Mouse (Mus musculus) neural tube, embryonic 10.5 days (tissue): ENCODE measurements around the gene Wbp1.
A peak's percentile ranks its signal among the peaks of the same experiment; 100 is the strongest.
"Not testable (repeated sequence)": the region's sequence is repeated elsewhere in the genome, so short reads cannot be mapped to it uniquely, and the experiment has no call there.

Experiments used
- DNase-seq: peaks from one replicate; pipeline ENCODE4 v3.0.0-alpha.2; 2017; ENCODE audit warnings: low spot score; ENCODE audit errors: extremely low spot score

Gene Wbp1

DNA sequence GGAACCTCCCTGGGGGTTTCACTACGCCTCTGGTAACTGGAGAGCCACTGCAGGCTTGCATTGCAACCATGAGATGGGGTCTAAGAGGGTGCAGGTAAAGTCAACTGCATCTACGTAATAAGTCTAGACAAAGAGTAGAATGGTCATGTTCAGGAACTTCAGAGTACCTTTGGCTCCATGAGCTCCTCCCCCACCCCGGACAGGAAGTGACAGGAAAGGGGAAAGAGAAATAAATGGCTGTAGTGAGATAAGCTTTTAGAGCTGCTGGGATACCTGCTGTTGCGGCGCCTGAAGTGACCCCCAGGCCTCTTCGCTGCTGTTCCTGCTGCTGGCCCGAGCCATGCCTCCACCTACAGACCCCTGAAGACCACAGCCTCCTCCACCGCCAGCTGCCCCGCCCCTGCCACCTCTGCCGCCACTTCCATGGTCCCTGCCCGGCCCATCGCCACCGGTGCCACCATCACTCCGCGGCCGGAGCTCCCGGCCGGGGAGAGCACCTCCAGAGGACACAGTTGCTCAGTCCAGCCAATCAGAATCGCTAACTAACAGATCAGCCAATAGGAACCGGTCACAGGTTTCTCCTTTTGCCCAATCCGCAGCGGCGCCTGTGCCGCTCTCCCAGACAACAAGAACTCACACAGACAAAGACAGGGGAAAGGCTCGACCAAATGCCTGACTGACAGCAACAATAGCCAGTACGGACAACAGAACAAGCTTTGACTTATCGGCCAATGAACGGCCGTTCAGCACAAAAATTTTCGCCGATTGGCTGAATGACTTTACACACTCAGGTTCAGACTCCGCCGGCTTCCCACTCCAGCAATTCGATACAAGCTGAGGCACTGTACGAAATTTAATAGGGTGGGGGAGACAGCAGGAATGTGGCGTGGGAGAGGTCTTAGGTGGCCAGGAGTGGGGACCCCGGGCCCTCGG is at the start of gene Wbp1:
Gene Wbp1, minus strand, starts transcription at position 630 of the 933 bp plus-strand sequence.
- peak; percentile 90 for DNase-seq

- DNase-seq, result no peak
These were observed 49.7 kb upstream of the Wbp1 start for GRCm38 (mm10) chr6:83171063-83171462.

DNA sequence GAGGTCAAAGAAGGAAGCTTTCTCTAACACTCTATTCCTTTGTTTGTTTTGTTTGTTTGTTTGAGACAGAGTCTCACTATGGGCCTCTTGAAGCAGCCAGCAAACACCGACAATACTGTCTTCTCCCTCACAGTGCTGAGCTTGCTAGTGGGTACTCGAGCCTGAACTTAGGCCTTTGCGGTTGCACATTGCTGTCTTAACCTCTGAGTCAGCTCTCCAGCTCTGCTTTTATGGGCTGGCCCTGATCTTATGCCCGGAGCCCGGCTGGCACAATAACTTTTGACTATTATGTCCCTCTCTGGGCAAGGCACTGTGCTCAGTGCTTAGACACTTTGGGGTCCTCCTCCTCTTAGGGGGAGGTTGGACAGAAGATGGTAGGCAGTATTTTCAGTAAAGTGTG is 48.5 kb upstream of the Wbp1 start:
- no peak for DNase-seq

DNA sequence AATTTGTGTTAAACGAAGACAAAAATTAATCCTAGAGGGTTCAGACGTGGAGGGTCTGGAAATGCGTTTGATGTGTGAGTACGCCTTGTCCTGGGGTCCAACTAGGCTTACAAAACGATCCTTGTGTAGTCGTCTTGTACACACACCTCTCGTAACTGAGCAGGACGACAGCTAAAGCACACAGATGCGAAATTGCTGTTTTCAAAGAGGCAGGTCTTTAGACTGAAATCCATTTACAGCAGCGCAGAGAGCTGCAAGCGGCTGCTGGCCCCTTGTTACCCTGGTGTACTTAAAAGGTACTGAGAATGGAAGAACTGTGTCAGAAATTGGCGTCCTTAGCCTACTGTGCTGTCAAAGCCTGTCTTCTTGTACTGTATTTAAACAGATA is 44.9 kb upstream of the Wbp1 start:
- no peak for DNase-seq

GRCm38 (mm10) chr6:83165607-83166242 is 44.4 kb upstream of the Wbp1 start, which contains the start of gene Dctn1:
TSS of gene Dctn1 (plus strand) at chr6:83165920.
- DNase-seq, result peak; percentile 96

GRCm38 (mm10) chr6:83165026-83165606 is 43.8 kb upstream of the Wbp1 start:
- DNase-seq, result no peak

GRCm38 (mm10) chr6:83162701-83163100 is 41.3 kb upstream of the Wbp1 start:
- peak; percentile 70 for DNase-seq

DNA sequence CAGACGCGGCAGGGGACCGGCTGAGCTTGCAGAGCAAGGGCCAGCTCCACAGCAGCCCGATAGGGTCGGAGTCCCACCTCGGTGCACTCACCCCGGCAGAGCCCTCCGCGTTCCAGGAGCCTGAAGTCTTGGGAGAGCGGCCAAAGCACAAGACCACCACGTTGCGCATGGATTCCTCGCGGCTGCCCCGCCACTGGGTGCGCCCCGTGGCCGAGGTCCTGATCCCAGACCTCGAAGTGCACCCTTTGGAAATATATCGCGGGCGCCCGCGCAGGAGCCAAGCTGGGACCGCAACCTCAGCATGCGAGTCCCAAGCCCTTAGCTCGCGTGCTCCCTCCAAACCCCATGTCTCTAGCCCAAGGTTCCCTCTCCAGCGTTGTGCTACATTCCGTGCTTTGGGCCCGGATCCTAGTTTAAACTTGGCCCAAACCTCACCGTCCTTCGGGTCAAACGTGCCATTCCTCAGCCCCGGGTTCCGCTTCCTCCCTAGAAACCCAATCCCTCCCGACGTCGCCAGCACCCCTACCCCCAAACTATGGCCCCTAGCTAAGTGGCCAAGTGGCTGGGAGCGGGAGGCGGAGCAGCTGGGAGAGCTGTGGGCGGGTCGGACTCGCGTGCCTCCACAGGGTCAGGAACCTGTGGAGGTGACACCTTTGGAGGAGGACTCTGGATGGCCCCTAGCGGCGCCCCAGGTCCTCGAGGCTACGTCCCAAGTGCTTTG is 40.7 kb upstream of the Wbp1 start:
- peak; percentile 59 for DNase-seq

- no peak for DNase-seq
These were observed 40.1 kb upstream of the Wbp1 start for GRCm38 (mm10) chr6:83161442-83161841.

GRCm38 (mm10) chr6:83159456-83159855 is 38.1 kb upstream of the Wbp1 start:
- DNase-seq, result not testable (repeated sequence)

GRCm38 (mm10) chr6:83156259-83156684 is 34.9 kb upstream of the Wbp1 start, which contains the start of the genes Wdr54 and 1700003E16Rik:
TSS of gene Wdr54 (minus strand) at chr6:83156397.
TSS of gene 1700003E16Rik (plus strand) at chr6:83156404.
- peak; percentile 88 for DNase-seq

DNA sequence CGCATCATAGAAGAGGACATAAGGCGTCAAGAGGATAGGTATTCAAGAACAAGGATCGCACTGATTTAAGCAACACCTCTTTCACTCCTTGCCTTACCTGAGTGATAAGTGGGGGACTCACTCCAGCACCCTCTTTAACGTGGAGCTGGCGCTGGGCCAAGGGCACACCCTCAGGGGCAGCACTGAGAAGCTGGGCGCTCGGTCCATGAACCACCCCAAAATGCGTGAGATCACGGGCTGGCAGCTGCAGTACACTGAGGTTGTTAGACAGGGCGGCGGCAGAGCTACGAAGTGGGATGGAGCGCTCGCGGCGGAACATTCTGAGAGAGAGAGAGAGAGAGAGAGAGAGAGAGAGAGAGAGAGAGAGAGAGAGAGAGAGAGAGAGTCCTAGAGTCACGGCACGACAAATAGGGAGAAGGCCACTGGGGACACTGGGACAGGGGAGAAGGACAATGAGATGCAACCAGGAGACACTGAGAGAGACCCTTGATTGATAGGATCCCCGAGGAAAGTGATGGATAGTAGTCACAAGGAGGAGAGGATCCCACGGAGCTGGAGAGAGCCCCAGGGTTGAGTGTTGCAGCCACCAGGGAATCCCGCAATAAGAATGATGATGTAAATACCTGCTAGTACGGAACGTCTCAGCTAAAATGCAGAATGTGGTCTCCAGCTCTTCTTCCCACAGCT is 34.3 kb upstream of the Wbp1 start:
- DNase-seq, result no peak

- DNase-seq, result no peak
These were observed 32.1 kb upstream of the Wbp1 start for GRCm38 (mm10) chr6:83153485-83153884.

- DNase-seq, result no peak
These were observed 31.7 kb upstream of the Wbp1 start for GRCm38 (mm10) chr6:83153038-83153437.

DNA sequence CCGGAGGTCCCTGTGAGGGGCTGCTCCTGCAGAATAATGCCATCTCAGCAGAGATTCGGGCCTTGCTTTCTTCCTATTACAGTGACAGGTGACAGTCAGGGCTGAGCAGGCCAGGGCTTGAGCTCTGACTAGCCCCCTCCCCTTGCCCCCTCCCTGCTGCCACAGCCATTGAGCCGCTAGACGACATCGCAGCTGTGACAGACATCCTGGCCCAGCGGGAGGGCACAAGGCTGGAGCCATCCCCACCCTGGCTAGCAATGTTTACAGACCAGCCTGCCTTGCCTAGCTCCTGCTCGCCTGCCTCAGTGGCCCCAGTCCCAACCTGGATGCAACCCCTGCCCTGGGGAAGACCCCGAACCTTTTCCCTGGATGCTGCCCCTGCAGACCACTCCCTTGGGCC is 30.4 kb upstream of the Wbp1 start:
- DNase-seq, result no peak

DNA sequence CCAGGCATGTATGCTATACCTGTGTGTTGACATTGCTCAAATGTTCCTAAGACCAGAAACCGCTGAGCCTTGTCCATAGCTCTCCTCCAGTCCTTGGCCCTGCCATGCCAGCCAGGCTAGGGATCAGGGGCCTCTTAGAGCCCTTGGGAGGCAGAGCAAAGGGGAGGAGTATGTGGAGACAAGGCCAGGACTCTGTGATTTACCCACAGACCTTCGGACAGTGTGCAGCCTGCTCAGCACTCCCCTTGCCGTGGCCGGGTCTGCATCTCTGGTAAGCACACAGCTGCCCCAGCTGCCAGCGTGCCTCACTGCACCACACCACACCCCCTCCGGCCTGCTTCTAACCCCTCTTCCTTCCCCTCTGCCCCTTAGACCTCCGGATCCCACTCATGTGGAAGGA is 25.9 kb upstream of the Wbp1 start:
- DNase-seq, result no peak

- DNase-seq, result no peak
These were observed 24.4 kb upstream of the Wbp1 start for GRCm38 (mm10) chr6:83145805-83146204.

DNA sequence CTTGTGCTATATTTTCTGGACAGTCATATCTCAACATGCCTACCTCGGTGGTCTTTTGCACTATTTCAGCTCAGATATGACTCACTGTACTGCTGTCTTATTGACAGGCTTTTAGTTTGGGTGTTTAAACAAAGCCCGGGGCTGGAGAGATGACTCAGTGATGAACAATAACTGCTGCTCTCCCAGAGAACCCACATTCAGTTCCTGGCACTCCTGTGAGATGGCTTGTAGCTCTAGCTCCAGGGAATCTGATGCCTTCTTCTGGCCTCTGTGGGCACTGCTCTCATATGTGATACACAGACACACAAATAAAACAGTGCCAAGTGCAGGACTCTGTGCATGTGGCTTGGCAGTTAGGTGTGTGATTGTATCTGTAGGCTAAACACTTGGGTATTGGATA is 23.9 kb upstream of the Wbp1 start:
- DNase-seq, result no peak

DNA sequence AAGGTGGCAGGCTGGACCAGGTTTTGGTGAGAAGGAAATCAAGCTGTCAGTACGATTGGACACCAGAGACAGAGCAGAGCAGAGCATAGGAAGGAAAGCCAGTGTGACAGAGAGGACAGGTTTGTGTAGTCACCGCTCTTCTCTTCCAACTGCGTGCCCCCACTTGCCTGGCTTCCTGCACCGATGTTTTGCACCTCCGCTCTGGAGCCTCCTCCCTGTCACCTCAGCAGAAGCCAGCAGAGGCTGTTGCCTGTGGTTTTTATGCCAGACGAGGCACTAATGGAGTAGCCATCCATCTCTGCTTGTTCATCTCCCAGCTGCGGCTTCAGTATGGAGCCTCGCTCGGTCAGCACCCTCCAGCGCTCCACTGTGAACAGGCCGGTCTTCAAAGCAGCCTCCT is 21.5 kb upstream of the Wbp1 start:
- DNase-seq, result no peak

DNA sequence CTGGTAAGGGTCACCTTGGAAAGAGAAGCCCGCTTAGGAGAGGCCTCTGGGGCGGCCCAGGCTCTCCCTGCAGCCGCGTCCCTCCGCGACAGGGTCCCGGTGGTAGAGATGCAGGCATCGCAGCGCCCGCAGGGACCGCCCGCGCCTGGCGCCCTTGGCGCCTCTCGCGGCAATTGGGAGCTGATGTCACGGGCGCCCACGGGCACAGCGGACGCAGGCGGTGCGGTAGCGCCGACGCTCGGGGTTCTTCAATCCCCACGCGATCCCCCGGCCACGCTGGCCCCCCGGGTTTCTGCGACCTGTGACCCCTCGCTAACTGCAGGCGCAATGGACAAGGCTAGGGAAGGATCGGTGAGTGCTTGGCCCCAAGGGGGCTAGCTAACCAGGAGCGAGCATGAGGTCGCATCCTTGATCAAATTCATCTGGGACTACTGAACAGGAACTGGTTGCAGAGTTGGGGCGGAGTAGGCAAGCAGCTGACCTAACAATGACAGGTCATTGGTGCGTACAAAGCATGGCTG is 20.9 kb upstream of the Wbp1 start:
- peak; percentile 37 for DNase-seq

DNA sequence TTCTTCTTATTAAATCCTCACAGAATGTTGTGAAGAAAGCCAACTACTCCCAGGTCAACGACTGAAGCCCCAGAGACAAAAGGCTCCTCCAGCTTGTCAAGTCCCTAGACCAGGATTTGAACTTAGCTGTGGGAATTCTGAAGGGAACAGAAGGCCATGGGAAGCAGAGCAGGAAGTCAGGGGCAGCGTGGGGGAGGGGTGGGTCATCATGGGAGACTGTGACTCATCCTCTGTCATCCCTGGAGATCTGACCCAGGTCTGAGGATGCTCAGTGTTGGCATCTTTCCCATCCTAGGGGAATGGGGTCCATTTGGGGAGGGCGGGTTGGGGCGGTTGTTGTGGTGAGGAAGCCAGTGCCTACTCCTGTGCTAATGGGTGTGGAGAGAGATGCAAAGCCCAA is 20.3 kb upstream of the Wbp1 start:
- DNase-seq, result no peak
